Mouse (Mus musculus) thymus, adult 2 months (tissue): ENCODE data around the gene Acly.

Source experiments
- CTCF ChIP-seq: fragments of 200-500 bp; IDR thresholded peaks from 2 replicates; pipeline ENCODE4 v1.5.1; 2012; ENCODE audit warnings: mild to moderate bottlenecking, control low read depth, low read length, moderate library complexity, borderline replicate concordance; ENCODE audit not compliant: control insufficient read depth, poor library complexity, insufficient read depth; ENCODE audit errors: extremely low read depth
- POLR2A ChIP-seq: fragments of 200-500 bp; IDR thresholded peaks from 2 replicates; pipeline ENCODE4 v1.6.1; 2012; ENCODE audit warnings: mild to moderate bottlenecking, low read length, control low read depth, moderate library complexity; ENCODE audit not compliant: control insufficient read depth, poor library complexity, insufficient read depth; ENCODE audit errors: extremely low read depth

DNA sequence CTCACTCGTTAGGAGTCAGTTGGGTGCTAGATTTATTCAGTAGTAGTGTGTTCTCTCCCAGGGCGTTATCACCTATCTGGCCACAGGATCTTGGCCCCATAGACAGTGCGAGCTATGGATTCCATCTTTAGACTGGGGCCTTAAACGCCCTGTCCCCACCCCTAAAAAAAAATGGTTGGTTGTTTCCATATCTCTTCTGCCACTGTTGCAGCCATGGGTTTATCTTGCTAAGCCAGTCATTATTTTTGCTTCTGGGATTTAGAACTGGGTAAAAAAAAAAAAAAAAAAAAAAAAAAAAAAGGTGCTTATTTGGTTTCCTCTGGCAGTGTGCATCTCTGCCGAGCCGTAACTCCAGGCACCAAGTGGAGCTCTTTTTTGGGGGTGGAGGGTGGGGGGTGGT lies 36.9 kb upstream of the Acly start:
- TF ChIP-seq CTCF (no peak), POLR2A (no peak)
